Mouse (Mus musculus): Measurements from ENCODE around the gene Sprr2a1.
"Not testable (repeated sequence)": the region's sequence is repeated elsewhere in the genome, so short reads cannot be mapped to it uniquely, and the experiment has no call there.

The Sprr2a1 gene

DNA sequence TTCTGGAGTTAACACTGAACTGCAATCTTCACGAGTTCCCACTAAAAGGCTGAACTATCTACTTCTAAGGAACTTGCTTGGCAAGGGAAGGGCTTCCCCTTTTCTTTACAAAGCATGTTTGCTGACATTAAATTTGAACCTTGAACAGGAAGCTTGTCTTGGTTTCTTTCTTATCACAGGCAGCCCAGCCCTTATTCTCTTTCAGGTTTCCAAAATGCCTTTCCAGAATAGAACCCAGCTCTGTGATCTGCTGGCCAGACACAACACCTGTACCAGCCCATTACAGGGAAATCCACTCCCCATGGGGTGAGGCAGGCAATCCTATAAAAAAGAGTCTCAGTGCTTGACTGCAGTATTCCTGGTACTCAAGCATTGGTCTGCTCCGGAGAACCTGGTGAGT is at the start of gene Sprr2a1, which contains the start of gene Sprr2a2:
TSS of gene Sprr2a1 (plus strand) at position 231 of the 400 bp plus-strand sequence.
TSS of gene Sprr2a2 (plus strand) at position 352 of the 400 bp plus-strand sequence.
- not testable (repeated sequence) for DNase-seq

DNA sequence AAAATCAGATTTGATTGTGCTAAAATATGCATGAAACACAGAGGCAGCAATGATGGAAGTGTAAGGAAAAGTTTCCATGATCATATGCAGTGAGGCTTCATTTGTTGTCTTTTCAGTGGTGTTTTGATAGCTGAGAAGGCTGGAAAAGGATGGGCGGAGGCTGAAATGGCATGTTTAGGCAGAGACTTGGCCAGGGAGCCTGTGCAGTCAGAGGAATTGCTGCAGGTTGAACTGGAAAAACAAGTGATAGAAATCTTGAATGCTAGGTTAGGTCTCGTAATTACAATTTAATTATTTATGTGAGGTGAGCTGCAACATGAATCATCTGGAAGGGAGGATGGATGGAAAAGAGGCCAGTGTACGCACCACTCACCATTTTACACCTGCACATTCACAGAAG is 45.8 kb upstream of the Sprr2a1 start:
- DNase-seq = no peak

DNA sequence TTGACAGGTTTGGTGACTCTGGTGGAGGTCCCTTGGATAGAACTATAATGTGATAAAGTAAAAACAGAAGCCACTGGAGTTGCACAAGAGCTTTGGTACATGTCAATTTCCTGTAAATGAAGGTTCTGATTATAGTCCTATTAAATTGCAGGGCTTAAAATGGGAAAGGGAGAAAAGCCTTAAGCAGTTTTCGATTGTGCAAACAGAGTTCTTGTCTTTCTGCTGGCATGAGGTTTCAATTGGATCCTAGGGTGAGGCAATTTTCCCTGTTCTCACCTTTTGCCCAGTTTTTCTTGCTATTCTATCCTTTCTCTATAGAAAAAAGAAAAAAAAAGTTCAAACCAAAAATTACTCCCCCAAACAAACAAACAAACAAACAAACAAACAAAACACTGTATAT is 38.7 kb upstream of the Sprr2a1 start:
- no peak for DNase-seq

DNA sequence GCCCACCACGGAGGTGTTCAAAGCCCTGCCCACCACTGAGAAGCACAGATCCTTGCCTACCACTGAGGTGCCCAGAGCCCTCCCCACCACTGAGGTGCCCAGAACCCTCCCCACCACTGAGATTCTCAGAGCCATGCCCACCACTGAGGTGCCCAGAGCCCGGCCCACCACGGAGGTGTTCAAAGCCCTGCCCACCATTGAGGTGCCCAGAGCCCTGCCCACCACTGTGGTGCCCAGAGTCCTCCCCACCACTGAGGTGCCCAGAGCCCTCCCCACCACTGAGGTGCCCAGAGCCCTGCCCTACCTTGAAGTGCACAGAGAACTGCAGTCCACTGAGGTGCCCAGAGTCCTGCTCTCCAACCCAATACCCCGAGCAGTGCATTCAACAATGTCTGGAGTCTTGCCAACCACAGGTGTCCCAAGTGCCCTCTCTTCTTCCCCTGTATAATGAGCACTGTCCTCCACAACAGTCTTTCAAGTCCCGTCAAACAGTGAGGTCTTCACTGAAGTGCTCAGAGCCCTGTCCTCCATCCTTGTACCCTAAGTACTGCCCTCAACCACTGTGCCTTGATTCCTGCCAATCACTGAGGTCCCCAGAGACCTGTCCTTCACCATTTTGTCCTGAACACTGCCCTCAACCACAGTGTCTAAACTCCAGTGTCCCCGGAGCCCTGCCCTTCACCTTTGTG is 19.9 kb upstream of the Sprr2a1 start:
- peak; percentile 78 for DNase-seq

DNA sequence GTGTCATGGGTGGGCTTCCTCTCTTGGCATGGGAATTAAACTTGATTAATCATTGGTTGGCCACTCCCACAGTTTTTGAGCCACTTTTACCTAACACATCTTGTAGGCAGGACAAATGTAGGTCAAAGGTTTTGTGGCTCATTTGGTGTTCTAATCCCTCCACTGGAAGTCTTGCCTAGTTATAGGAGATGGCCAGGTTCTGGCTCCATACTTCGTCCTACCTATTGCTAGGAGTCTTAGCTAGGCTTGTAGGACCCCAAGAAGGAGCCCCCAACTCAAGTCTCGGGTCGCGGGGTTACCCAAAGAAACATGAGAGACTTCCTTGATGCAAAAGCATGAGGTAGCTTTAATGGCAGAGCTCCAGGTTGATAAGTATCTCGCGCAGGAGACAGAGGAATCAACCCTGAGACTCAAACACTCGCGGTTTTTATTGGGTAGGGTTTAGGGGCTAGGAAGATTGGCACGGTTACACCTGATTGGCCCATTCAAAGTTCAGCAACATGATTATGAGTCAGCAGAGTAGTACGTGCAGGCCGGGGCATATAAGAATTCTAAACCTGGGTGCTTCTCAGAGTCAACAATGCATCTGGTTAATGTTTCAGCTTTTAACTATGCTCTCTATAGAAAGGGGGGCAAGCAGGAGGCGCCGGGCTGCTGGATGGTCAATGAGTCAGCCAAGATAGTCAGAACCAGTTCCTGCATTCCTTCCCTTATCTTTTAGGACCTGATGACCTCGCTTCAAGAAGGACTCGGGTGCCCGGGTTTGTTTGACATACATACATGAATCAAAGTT is 4.3 kb upstream of the Sprr2a1 start:
- not testable (repeated sequence) for DNase-seq

DNA sequence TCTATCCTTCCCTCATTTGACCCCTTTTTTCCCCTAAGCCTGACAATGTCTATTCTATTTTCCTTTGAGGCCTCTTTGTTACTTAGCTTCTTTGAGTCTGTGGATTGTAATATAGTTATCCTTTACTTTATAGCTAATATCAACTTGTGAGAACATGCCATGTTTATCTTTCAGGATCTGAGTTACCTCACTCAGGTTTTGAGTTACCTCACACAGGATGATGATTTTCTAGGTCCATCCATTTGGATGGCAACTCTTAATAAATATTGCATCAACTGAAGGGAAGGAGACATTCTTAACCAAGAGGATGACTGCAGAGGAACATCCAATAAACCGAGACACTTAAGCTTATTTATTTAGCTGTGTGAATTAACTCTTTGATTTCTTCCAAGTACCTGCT is 3.5 kb upstream of the Sprr2a1 start:
- not testable (repeated sequence) for DNase-seq

DNA sequence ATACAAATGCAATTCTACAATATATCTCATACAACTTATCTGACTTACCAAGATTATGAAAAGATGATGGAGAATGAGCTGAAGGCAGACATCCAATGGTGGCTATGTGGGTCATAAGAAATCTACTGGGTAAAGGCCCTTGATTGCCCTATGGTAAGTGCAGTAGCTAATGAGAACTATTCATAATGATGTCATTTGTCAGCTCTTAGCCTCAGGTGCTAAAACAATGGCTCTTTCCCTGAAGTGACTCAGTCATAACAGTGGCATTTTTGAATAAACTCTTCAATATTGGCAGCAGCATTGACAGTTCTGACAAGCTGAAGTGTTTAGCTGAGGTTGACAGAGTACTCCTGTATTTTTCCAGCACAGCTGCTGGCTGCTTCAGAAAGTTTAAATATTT is 1.9 kb upstream of the Sprr2a1 start:
- DNase-seq = not testable (repeated sequence)

DNA sequence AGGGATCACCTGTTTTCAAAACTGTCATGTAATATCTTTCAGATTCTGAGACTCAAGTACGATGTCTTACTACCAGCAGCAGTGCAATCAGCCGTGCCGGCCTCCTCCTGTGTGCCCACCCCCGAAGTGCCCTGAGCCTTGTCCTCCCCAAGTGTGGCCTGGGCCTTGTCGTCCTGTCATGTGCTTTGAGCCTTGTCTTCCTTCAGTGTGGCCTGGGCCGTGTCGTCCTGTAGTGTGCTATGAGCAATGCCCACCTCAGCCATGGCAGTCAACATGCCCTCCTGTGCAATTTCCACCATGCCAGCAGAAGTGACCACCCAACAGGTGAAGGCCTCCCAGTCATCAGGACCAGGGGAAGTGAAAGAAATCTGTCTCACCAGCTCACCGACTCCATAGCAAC is 3.4 kb downstream of the Sprr2a1 start:
- not testable (repeated sequence) for DNase-seq

DNA sequence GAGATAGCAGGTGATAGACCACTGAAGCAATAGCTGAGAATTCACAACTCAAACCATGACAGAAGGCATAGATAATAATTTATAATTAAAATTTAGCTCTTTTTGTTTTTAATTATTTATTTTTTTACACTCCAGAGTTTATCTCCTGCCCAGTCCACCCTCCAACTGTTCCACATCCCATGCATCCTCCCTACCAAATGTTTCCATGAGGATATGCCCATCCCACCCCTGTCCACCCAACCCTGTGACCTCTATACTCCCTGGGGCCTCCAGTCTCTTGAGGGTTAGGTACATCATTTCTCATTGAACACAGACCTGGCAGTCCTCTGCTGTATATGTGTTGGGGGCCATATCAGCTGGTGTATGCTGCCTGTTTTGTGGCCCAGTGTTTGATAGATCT is 8.1 kb downstream of the Sprr2a1 start:
- DNase-seq = not testable (repeated sequence)

DNA sequence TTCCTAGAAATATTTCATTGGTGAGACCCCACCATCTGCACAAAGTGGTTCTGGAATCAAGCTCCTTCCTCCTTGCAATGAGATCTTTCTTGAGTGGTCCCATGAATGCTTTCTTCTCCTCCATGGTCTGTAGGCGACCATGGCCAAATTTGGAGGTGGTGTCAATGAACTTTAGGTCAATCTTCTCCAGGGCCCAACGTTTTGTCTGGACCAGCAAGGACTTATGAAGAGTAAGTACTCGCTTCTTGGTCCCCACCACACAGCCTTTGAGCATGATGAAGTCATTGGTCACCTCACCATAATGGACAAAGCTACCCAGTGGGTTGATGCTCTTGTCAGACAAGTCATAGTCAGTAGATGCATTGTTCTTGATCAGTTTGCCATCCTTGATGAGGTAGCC is 11.8 kb downstream of the Sprr2a1 start:
- DNase-seq = peak; percentile 86

DNA sequence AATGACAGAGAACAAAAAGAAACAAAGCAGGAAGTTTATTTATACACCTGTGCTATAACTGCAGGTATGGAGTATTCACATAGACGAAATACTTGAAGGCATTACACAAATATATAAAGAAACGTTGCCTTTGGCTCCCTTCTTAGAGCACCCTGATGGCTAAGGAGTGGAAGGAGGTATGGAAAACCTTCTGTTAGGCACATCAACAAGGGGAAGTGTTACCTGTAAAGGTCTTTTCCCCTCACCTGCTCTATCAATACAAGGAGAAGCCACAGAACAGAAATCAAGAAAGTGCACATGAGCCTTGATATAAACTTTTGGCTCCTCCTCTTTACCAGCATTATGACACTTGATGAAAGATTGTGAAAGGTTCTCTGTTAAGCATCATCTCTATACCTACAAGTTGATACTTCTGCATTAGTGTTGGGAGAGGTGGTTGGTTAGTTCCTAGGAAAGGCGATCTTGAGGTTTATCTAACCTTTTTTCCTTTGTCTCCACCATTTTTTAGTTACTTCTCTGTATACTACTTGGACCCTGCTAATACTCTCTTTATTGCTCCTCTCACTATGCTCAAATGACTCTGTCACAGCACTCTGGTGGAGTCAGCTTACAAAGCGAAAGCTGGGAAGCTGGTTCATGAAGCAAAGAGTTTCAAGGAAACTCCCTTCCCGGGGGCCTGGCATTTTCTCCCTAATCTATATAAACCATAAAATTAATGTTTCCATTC is 21.0 kb downstream of the Sprr2a1 start:
- DNase-seq = not testable (repeated sequence)

DNA sequence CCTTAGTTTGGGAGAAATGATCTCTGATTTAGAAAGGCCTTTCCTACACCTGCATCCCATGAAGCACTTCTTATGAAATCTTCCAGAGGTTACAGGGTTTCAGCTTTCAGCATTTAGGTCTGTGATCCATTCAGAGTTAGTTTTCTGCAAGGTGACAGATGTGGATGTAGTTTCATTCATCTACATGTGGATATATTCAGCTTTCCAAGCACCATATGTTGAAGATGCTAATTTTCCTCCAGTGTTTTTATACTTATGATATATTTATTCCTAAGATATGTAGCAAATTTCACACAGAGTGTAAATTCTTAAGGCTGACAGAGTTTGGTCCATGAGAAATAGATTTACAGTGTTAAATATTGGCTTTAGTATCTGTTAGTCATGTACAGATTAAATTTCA is 23.1 kb downstream of the Sprr2a1 start:
- not testable (repeated sequence) for DNase-seq

DNA sequence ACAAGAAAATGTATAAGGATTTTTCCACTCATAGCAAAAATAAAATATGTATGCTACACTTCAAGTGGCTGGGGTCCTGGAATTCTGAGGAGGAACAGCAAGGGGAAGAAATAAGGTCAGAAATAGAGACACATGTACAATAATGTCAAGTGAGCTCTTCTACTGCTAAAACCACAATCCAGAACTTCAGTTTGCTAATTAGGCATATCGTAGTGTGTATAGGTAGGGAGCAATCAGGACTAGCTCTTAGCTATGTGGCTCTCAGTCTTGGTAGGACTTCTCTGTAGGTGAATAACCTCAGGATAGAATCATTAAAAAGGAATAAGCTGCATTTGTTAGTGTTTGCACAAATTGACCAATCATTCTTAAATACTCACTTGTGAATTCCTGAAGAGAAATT is 23.6 kb downstream of the Sprr2a1 start:
- DNase-seq = not testable (repeated sequence)

DNA sequence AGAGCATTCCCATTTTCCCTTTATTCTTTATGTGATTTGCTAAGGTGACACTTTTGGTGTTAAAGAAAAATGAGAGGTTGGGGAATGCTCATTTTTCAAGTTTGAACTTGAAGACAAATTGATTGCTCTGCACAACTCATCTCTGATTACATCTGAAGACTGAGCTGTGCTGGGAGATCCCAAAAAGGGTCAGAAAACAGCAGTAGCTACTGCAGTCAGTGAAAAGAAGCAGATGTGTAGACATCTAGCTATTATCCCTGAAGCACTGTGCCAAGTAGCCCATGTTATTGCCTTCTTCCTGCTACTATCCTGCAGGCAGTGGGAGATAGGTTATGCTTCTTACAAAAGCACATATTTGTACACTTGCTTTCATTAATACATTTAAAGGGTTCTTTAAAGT is 29.2 kb downstream of the Sprr2a1 start:
- not testable (repeated sequence) for DNase-seq

DNA sequence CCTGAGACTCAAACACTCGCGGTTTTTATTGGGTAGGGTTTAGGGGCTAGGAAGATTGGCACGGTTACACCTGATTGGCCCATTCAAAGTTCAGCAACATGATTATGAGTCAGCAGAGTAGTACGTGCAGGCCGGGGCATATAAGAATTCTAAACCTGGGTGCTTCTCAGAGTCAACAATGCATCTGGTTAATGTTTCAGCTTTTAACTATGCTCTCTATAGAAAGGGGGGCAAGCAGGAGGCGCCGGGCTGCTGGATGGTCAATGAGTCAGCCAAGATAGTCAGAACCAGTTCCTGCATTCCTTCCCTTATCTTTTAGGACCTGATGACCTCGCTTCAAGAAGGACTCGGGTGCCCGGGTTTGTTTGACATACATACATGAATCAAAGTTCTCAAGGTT is 30.6 kb downstream of the Sprr2a1 start:
- not testable (repeated sequence) for DNase-seq

DNA sequence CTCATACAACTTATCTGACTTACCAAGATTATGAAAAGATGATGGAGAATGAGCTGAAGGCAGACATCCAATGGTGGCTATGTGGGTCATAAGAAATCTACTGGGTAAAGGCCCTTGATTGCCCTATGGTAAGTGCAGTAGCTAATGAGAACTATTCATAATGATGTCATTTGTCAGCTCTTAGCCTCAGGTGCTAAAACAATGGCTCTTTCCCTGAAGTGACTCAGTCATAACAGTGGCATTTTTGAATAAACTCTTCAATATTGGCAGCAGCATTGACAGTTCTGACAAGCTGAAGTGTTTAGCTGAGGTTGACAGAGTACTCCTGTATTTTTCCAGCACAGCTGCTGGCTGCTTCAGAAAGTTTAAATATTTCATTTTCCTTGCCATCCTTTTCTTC is 32.9 kb downstream of the Sprr2a1 start:
- DNase-seq = not testable (repeated sequence)

DNA sequence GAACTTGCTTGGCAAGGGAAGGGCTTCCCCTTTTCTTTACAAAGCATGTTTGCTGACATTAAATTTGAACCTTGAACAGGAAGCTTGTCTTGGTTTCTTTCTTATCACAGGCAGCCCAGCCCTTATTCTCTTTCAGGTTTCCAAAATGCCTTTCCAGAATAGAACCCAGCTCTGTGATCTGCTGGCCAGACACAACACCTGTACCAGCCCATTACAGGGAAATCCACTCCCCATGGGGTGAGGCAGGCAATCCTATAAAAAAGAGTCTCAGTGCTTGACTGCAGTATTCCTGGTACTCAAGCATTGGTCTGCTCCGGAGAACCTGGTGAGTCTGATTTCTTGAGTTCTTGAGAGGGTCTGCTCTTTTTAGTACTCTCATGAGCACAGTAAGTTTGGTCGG is 34.9 kb downstream of the Sprr2a1 start:
- peak; percentile 21 for DNase-seq

DNA sequence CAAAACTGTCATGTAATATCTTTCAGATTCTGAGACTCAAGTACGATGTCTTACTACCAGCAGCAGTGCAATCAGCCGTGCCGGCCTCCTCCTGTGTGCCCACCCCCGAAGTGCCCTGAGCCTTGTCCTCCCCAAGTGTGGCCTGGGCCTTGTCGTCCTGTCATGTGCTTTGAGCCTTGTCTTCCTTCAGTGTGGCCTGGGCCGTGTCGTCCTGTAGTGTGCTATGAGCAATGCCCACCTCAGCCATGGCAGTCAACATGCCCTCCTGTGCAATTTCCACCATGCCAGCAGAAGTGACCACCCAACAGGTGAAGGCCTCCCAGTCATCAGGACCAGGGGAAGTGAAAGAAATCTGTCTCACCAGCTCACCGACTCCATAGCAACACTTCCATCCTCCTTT is 38.3 kb downstream of the Sprr2a1 start:
- DNase-seq = not testable (repeated sequence)

DNA sequence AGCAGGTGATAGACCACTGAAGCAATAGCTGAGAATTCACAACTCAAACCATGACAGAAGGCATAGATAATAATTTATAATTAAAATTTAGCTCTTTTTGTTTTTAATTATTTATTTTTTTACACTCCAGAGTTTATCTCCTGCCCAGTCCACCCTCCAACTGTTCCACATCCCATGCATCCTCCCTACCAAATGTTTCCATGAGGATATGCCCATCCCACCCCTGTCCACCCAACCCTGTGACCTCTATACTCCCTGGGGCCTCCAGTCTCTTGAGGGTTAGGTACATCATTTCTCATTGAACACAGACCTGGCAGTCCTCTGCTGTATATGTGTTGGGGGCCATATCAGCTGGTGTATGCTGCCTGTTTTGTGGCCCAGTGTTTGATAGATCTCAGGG is 42.9 kb downstream of the Sprr2a1 start:
- not testable (repeated sequence) for DNase-seq

DNA sequence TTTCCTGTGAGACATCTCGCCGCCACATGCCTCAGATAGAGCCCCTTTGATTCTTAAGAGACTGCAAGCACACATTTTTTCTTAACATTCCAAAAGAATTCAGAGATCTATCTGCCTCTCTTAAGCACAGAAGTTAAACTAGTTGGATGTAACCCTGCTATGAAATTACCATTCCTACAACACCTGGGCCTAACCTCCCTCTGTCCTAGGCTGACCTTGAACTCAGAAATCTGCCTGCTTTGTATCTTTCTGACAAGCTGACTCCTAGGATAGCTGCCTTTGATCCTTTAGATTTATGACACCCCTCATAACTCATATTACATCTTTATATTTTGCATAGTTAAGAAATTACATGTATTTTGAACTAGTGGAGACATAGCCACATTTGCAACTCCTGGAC is 47.9 kb downstream of the Sprr2a1 start:
- DNase-seq = not testable (repeated sequence)
